Mouse (Mus musculus): ENCODE results near the gene Sult3a2. TPM values are rescaled to one million over a fixed set of nuclear protein-coding genes. Genes with fewer than 3 reads are reported as not detected.
"Not testable (repeated sequence)": the region's sequence is repeated elsewhere in the genome, so short reads cannot be mapped to it uniquely, and the experiment has no call there.

The Sult3a2 gene
- 1 to 10 TPM in 2 of 4 experiments, under 1 TPM in 2; 0.36 to 1.3 (median 0.99) TPM for total RNA-seq (2022)

GRCm38 (mm10) chr10:33786604-33787003 lies at the start of gene Sult3a2:
Gene Sult3a2, minus strand, starts transcription at chr10:33786704.
- no peak for DNase-seq (ENCODE audit: low spot score in 2 of 2)

GRCm38 (mm10) chr10:33820892-33821291 lies 34.4 kb upstream of the Sult3a2 start:
- DNase-seq (ENCODE audit: low spot score in 2 of 2): no peak

- DNase-seq (ENCODE audit: low spot score in 2 of 2): no peak
These were observed 30.4 kb upstream of the Sult3a2 start for GRCm38 (mm10) chr10:33816923-33817322.

GRCm38 (mm10) chr10:33814266-33814665 lies 27.8 kb upstream of the Sult3a2 start:
- no peak for DNase-seq (ENCODE audit: low spot score in 2 of 2)

- no peak for DNase-seq (ENCODE audit: low spot score in 2 of 2)
These were observed 25.3 kb upstream of the Sult3a2 start for GRCm38 (mm10) chr10:33811807-33812206.

- DNase-seq (ENCODE audit: low spot score in 2 of 2): not testable (repeated sequence)
These were observed 10.9 kb upstream of the Sult3a2 start for GRCm38 (mm10) chr10:33797221-33797949.

GRCm38 (mm10) chr10:33796269-33796915 lies 9.9 kb upstream of the Sult3a2 start:
- DNase-seq (ENCODE audit: low spot score in 2 of 2): not testable (repeated sequence)

- not testable (repeated sequence) for DNase-seq (ENCODE audit: low spot score in 2 of 2)
These were observed 5.7 kb upstream of the Sult3a2 start for GRCm38 (mm10) chr10:33792166-33792565.

GRCm38 (mm10) chr10:33787541-33787940 lies 1.0 kb upstream of the Sult3a2 start:
- DNase-seq (ENCODE audit: low spot score in 2 of 2): no peak

- not testable (repeated sequence) for DNase-seq (ENCODE audit: low spot score in 2 of 2)
These were observed 51.3 kb downstream of the Sult3a2 start for GRCm38 (mm10) chr10:33735251-33735650.

GRCm38 (mm10) chr10:33733241-33733640 lies 53.3 kb downstream of the Sult3a2 start:
- DNase-seq (ENCODE audit: low spot score in 2 of 2): no peak

- no peak for DNase-seq (ENCODE audit: low spot score in 2 of 2)
These were observed 53.9 kb downstream of the Sult3a2 start for GRCm38 (mm10) chr10:33732409-33733185.

- no peak for DNase-seq (ENCODE audit: low spot score in 2 of 2)
These were observed 62.7 kb downstream of the Sult3a2 start for GRCm38 (mm10) chr10:33723764-33724163.

GRCm38 (mm10) chr10:33721827-33722438 lies 64.6 kb downstream of the Sult3a2 start:
- no peak for DNase-seq (ENCODE audit: low spot score in 2 of 2)

Other genes starting within 250 kb of the Sult3a2 start
- 10 to 100 TPM; 71.8 to 96.0 (median 85.4) TPM for gene Clvs2, start 161.9 kb downstream of the Sult3a2 start, total RNA-seq (2022)
- not detected for gene Sult3a1, start 71.0 kb upstream of the Sult3a2 start, total RNA-seq (2022)
- gene Rsph4a, start 118.4 kb upstream of the Sult3a2 start, total RNA-seq (2022): 1 to 10 TPM; 4.4 to 6.5 (median 5.9) TPM
- 10 to 100 TPM; 15.7 to 23.6 (median 17.9) TPM for gene Zup1, start 164.6 kb upstream of the Sult3a2 start, total RNA-seq (2022)
- gene Rwdd1, start 232.9 kb upstream of the Sult3a2 start, total RNA-seq (2022): 100 to 1,000 TPM in 2 of 4 experiments, 10 to 100 TPM in 2; 91.2 to 114 (median 99.7) TPM

Measured in layer of hippocampus, adult 8-10 months (tissue).